Mouse (Mus musculus): Measurements from ENCODE around the gene Pxylp1. TPM values are rescaled to one million over a fixed set of nuclear protein-coding genes. Genes with fewer than 3 reads are reported as not detected.

Pxylp1 gene
- polyA plus RNA-seq, 1 experiment from 2014 or later, result 22.8 TPM

DNA sequence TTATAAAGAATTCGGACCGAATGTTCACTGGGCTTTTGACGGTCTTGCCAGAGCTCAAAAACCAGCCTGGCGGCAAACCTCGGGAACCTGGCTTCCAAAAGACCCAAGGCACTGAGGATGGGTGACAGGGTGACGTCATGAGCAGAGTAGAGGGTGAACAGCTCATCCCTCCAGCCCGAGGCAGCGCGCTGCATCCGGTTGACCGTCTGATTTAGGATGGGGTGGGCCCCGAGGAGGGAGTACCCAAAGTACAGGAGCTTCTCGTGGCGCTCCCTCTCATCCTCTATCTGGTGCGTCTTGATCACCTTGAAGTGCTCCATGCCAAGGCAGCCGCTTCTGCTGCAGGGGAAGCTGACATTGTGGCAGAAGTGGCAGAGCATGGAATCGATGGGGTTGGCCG lies 67.6 kb downstream of the Pxylp1 start:
- Histone ChIP-seq H3K36me3 (peaks cover 28% of the 10 kb centered on the region), H3K9me3 (no peaks in the 10 kb centered on the region), H3K27me3 (ENCODE audit: insufficient read depth, poor library complexity, severe bottlenecking) (no peaks in the 10 kb centered on the region), H3K4me1 (peaks cover 15% of the 10 kb centered on the region), H3K27ac (no peak overlapping the region), H3K4me3 (no peak overlapping the region)
- DNase-seq (ENCODE audit: low spot score), result no peak
- 91% methylated on average over 18 of the region's 18 CpGs for WGBS

DNA sequence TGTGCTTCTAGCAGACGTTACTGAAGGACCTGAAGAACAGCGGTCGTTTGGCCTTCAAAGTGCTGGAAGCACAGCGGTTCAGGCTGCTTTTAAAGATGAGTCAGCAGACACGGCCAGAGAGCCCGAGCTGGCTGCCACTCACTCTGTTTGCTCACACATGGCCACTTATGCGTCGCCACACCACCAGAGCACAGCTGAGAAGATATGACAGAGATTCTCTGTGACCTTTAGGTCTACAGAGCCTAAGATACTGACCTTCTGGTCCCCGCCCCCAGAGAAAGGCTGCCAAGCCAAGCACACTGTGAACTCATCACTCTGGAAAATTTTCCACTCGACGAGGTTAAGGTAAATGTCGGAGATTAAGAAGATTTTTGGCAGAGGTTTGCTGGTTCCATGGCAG lies 68.4 kb downstream of the Pxylp1 start:
- Histone ChIP-seq H3K4me3 (no peak overlapping the region), H3K27me3 (ENCODE audit: insufficient read depth, poor library complexity, severe bottlenecking) (no peaks in the 10 kb centered on the region), H3K36me3 (peaks cover 26% of the 10 kb centered on the region), H3K9me3 (no peaks in the 10 kb centered on the region), H3K27ac (no peak overlapping the region), H3K4me1 (peaks cover 15% of the 10 kb centered on the region)
- DNase-seq (ENCODE audit: low spot score), result no peak
- WGBS, result 49% methylated on average over 12 of the region's 12 CpGs

DNA sequence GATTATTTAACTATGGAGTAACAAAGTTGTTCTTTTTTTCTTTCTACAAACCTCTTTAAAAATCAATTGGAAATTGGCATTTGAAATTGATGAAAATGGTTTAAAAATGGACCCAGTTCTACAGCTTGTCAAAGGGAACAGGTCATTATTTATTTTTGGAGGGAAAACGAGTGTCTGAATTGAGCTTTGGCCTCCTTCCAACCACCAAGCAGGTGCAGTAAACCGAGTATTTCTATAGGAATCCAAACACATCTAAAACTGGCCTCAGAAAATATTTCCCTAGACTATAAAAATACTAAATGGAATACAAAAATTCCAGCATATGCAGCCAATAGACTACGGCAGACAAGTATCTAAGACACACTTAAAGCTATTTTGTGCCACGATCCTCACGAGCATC lies 68.9 kb downstream of the Pxylp1 start:
- Histone ChIP-seq H3K27me3 (ENCODE audit: insufficient read depth, poor library complexity, severe bottlenecking) (no peaks in the 10 kb centered on the region), H3K27ac (no peak overlapping the region), H3K36me3 (peaks cover 24% of the 10 kb centered on the region), H3K4me3 (no peak overlapping the region), H3K4me1 (peaks cover 18% of the 10 kb centered on the region), H3K9me3 (no peaks in the 10 kb centered on the region)
- 73% methylated on average over 5 of the region's 5 CpGs for WGBS
- DNase-seq (ENCODE audit: low spot score), result no peak

DNA sequence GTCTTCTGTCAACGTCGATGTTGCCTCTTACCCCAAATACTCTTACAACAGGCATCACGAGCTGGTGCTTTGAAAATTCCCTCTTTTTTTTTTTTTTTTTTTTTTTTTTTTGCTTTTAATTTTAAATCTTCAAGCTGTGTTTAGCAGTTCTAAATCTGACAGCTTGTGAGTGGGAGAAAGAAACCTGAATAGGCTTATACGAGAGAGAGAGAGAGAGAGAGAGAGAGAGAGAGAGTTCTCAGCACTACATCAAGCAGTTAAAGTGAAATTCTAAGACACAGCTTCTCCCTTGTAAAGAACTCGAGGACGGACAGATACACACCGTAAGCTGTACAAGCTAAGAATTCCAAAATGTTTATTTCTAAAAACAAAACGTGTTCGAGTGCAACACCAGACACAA lies 69.5 kb downstream of the Pxylp1 start:
- Histone ChIP-seq H3K27me3 (ENCODE audit: insufficient read depth, poor library complexity, severe bottlenecking) (no peaks in the 10 kb centered on the region), H3K4me3 (no peak overlapping the region), H3K9me3 (no peaks in the 10 kb centered on the region), H3K4me1 (peaks cover 13% of the 10 kb centered on the region), H3K36me3 (peaks cover 18% of the 10 kb centered on the region), H3K27ac (no peak overlapping the region)
- no peak for DNase-seq (ENCODE audit: low spot score)
- 85% methylated on average over 9 of the region's 9 CpGs for WGBS

DNA sequence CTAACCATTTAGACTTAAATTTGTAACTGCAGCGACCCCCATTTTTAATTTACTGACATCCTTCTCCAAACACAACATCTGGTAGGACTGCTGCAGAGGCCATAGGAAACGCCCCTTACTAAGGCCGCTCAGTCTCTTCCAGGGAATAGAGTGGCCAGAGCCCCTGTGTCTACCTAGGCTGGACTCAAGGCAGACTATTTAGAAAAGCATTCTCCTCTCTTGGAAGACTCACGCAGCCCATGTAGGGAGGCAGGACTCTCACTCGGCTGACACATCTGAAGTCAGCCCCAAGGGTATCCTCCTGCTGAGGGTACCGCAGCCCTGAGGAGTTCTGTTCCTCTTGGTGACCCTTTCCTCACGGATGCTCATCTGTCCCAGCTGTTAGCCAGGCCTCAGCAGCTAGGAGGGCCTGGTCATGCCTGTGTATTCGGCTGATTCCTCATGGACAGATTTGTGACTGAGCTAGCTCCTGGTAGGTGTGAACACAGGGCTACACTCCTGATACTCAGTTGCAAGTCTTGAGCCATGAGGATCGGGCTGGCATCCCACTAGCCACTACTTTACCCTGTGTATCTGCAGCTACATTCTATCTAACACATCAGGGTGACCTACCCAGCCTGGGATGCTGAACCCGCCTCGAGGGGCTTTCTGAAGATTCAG lies 73.5 kb downstream of the Pxylp1 start:
- WGBS, result 62% methylated on average over 11 of the region's 11 CpGs
- Histone ChIP-seq H3K27me3 (ENCODE audit: insufficient read depth, poor library complexity, severe bottlenecking) (no peaks in the 10 kb centered on the region), H3K36me3 (no peaks in the 10 kb centered on the region), H3K4me1 (peaks cover 7% of the 10 kb centered on the region), H3K27ac (no peak overlapping the region), H3K9me3 (no peaks in the 10 kb centered on the region), H3K4me3 (no peak overlapping the region)
- DNase-seq (ENCODE audit: low spot score), result no peak

DNA sequence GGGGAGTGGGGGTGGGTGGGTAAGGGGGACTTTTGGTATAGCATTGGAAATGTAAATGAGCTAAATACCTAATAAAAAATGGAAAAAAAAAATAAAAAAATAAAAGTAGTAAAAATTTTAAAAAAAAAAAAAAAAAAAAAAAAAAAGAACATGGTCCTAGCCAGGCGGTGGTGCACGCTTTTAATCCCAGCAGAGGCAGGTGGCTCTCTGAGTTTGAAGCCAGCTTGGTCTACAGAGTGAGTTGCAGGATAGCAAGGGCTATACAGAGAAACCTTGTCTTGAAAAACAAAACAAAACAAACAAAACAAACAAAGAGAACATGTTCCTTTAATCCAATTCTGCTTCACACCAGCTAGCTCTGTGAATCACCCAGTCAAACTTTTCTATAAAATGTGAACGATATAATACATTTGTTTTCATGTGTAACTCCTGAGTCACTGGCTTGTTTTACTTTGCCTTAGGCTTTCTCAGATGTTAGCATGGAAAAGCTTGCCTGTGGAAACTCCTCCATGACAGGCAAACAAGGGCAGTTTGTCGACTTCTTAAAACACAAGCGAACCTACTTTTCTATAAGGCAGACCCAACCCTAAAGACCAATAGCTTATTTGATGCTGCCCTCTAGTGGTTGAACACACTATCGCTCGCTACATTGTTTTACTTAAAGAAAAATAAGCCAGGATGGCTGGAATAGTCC lies 74.2 kb downstream of the Pxylp1 start:
- Histone ChIP-seq H3K4me1 (peaks cover 3% of the 10 kb centered on the region; the same call in 1 of the 2 replicates), H3K27me3 (ENCODE audit: insufficient read depth, poor library complexity, severe bottlenecking) (no peaks in the 10 kb centered on the region), H3K9me3 (no peaks in the 10 kb centered on the region), H3K27ac (no peak overlapping the region), H3K36me3 (no peaks in the 10 kb centered on the region), H3K4me3 (no peak overlapping the region)
- 36% methylated on average over 7 of the region's 7 CpGs for whole genome bisulfite sequencing
- DNase-seq (ENCODE audit: low spot score), result no peak

DNA sequence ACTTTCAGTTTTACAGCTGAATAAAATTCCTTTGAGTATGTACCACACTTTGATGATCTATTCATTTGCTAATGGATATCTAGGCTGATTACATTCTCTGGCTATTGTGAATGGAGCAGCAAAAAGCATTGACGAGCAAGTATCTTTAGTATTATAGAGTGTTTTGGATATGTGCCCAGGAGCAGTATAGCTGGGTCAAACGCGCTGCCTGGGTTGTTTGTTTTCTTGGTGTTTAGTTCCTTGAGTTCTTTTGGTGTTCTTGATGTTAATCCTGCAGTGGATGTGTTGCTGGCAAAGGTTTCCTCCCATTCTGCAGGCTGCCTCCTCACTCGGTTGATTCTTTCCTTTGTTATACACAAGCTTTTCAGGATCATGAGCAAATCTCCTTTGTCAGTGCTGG lies 80.5 kb downstream of the Pxylp1 start:
- H3K9me3 ChIP-seq, result no peaks in the 10 kb centered on the region
- DNase-seq (ENCODE audit: low spot score), result no peak
- H3K4me1 ChIP-seq, result no peaks in the 10 kb centered on the region
- no peak overlapping the region for H3K27ac ChIP-seq
- no peak overlapping the region for H3K4me3 ChIP-seq
- H3K36me3 ChIP-seq, result no peaks in the 10 kb centered on the region
- H3K27me3 ChIP-seq (ENCODE audit: insufficient read depth, poor library complexity, severe bottlenecking), result no peaks in the 10 kb centered on the region
- WGBS, result 64% methylated on average over 4 of the region's 4 CpGs

DNA sequence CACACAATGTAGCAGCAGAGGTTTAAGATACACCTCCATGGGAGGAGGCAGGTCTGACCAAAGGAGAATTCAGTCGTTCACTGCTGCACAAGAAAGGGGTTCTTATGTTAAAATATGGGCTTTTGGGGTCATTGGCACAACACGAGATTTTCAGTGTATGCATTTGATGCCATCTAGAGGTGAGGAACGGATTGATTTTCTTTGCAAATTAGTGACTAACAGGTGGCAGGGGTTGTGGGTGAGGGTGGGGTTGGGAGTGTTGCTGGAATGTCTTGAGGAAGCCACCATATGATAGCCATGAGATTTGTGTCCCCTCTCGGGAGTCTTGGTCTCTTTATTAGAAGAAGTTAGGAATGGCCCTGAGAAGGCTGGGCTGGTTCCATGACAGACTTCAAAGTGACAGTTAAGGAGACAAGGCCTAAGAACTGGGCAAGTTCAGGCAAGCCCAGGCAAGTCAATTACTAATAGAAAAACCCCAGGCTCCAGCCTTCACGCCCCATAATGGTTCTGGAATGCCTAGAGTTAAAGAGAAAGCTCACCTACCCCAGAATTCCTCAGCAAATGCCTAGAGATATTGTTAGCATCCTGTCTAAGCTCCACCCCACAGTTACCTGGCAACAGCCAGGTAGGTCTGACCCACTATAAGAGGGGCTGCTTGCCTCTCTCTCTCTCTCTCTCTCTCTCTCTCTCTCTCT lies 92.2 kb downstream of the Pxylp1 start:
- H3K27me3 ChIP-seq (ENCODE audit: insufficient read depth, poor library complexity, severe bottlenecking), result no peaks in the 10 kb centered on the region
- no peak overlapping the region for H3K4me3 ChIP-seq
- no peaks in the 10 kb centered on the region for H3K9me3 ChIP-seq
- H3K4me1 ChIP-seq, result peaks cover 4% of the 10 kb centered on the region; the same call in 1 of the 2 replicates
- no peak for DNase-seq (ENCODE audit: low spot score)
- H3K27ac ChIP-seq, result no peak overlapping the region
- 30% methylated on average over 5 of the region's 5 CpGs for WGBS
- no peaks in the 10 kb centered on the region for H3K36me3 ChIP-seq

DNA sequence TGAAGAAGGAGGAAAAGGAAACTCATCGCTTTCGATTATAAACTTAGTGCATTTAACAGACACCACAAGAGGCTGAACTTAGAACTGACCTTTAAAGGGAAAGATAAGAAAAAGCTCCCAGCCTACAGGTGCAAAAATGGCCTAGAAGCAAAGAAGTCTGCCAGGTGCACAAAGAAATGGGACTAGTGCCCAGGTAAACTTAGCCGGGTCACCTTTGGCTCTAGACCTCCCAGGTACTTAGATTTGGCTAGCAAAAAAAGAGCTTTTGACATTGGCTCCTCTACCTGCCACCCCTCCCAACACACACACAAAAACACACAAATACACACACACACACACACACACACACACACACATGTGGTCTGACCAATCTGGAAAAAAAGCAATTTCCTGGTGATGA lies 95.2 kb downstream of the Pxylp1 start:
- Histone ChIP-seq H3K27ac (no peak overlapping the region), H3K9me3 (no peaks in the 10 kb centered on the region), H3K4me1 (peaks cover 15% of the 10 kb centered on the region; the same call in 1 of the 2 replicates), H3K27me3 (ENCODE audit: insufficient read depth, poor library complexity, severe bottlenecking) (no peaks in the 10 kb centered on the region), H3K36me3 (no peaks in the 10 kb centered on the region), H3K4me3 (no peak overlapping the region)
- WGBS, result 96% methylated on average over 3 of the region's 3 CpGs
- no peak for DNase-seq (ENCODE audit: low spot score)

DNA sequence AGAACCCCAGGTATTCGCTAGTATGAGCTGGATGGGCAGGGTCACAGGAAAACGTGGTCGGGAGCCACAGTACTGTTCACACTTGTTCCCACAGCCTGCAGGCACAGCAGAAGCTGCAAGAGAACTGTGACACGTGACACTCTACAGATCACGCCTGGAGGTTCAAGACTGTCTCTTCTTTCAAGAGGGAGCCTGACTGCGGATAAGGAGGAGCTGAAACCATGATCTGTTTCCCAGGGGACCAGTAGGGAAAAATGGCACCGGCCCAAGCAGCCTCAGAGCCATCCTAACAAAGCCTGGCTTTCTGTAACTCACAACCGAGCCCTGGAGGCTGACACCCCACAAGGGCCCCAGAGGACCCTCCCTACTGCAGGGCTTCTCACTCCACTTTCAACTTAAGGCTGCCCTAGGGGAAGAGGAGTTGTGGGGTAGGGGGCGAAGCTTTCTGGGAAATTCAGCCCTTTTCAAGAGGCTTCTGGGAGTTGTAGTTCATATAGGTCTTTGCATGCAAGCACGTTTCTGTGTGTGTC lies 97.0 kb downstream of the Pxylp1 start:
- H3K27ac ChIP-seq, result peak overlapping the region; percentile 88
- H3K9me3 ChIP-seq, result no peaks in the 10 kb centered on the region
- peak overlapping the region; percentile 56 for H3K4me3 ChIP-seq
- no peaks in the 10 kb centered on the region for H3K27me3 ChIP-seq (ENCODE audit: insufficient read depth, poor library complexity, severe bottlenecking)
- WGBS, result 6% methylated on average over 10 of the region's 10 CpGs
- H3K36me3 ChIP-seq, result no peaks in the 10 kb centered on the region
- peaks cover 15% of the 10 kb centered on the region; the same call in 1 of the 2 replicates for H3K4me1 ChIP-seq
- DNase-seq (ENCODE audit: low spot score), result peak; percentile 84

DNA sequence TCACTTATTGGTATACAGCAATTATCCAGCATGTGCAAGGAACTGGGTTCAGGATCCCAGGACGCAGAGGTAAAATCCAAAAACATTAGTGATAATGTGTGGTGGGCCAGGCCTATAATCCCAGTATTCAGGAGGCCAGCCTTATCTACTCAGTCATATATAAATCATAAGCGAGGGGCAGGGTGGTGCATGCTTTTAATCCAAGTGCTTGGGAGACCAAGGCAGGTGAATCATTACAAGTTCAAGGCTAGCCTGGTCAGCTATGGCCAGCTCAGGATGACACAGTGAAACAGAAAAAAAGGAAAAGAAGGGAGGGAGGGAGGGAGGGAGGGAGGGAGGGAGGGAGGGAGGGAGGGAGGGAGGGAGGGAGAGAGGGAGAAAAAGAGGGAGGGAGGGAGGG lies 97.9 kb downstream of the Pxylp1 start:
- no peaks in the 10 kb centered on the region for H3K27me3 ChIP-seq (ENCODE audit: insufficient read depth, poor library complexity, severe bottlenecking)
- DNase-seq (ENCODE audit: low spot score), result no peak
- no peaks in the 10 kb centered on the region for H3K36me3 ChIP-seq
- H3K27ac ChIP-seq, result no peak overlapping the region
- H3K4me1 ChIP-seq, result peaks cover 15% of the 10 kb centered on the region; the same call in 1 of the 2 replicates
- WGBS, result 92% methylated on average over 2 of the region's 2 CpGs
- no peaks in the 10 kb centered on the region for H3K9me3 ChIP-seq
- no peak overlapping the region for H3K4me3 ChIP-seq

DNA sequence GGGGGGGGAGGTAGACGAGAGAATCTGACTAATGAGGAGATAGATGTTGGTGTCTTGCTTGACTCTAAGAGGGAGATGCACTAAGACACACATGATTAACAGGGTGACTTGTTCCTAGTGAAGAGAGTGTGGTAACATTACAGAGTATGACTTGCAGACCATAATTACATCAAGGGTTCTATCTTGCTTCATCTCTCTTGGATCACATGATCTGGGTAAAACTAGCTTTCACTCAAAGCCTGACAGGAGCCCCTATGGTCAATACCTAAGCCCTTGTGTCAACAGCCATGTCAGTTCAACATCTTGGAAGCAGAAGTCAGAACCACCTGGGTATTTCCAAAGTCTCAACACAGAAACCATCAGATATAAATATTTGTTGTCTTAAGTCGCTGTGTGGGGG lies 99.9 kb downstream of the Pxylp1 start:
- H3K36me3 ChIP-seq, result no peaks in the 10 kb centered on the region
- H3K27ac ChIP-seq, result no peak overlapping the region
- H3K27me3 ChIP-seq (ENCODE audit: insufficient read depth, poor library complexity, severe bottlenecking), result no peaks in the 10 kb centered on the region
- no peak for DNase-seq (ENCODE audit: low spot score)
- H3K4me3 ChIP-seq, result no peak overlapping the region
- H3K4me1 ChIP-seq, result peaks cover 15% of the 10 kb centered on the region; the same call in 1 of the 2 replicates
- no peaks in the 10 kb centered on the region for H3K9me3 ChIP-seq
- 79% methylated on average over 2 of the region's 2 CpGs for WGBS
